Mouse (Mus musculus) forebrain, embryonic 14.5 days (tissue): ENCODE measurements around the gene Stpg4. TPM values are rescaled to one million over a fixed set of nuclear protein-coding genes. Genes with fewer than 3 reads are reported as not detected.

Experiments used
- ATAC-seq: fragments of 200-750 bp; cut with Nextera tagmentation; 2 replicates; pipeline ENCODE4 v1.8.0; 2017; ENCODE audit warnings: mild to moderate bottlenecking, moderate library complexity
- DNase-seq: peaks from one replicate; pipeline ENCODE4 v3.0.0-alpha.2; 2015; ENCODE audit warnings: low spot score
- H3K27ac ChIP-seq: fragments of 300-500 bp; sonication (generic); 2 replicates; pipeline ENCODE4 v1.5.1; 2014; ENCODE audit warnings: low read depth, mild to moderate bottlenecking, control low read depth, low read length, moderate library complexity
- H3K27me3 ChIP-seq: fragments of 300-500 bp; sonication (generic); replicated peaks from 2 replicates; pipeline ENCODE4 v1.6.1; 2014; ENCODE audit warnings: low read length, control low read depth, mixed read lengths; ENCODE audit not compliant: control insufficient read depth, insufficient read depth
- H3K36me3 ChIP-seq: fragments of 300-500 bp; sonication (generic); 2 replicates; pipeline ENCODE4 v1.6.1; 2014; ENCODE audit warnings: low read length, control low read depth; ENCODE audit not compliant: control insufficient read depth, insufficient read depth
- H3K4me1 ChIP-seq: fragments of 300-500 bp; sonication (generic); 2 replicates; pipeline ENCODE4 v1.6.1; 2014; ENCODE audit warnings: antibody characterized with exemption, low read length, control low read depth; ENCODE audit not compliant: control insufficient read depth, insufficient read depth
- H3K4me2 ChIP-seq: fragments of 300-500 bp; sonication (generic); 2 replicates; pipeline ENCODE4 v1.6.1; 2014; ENCODE audit warnings: mild to moderate bottlenecking, control low read depth, low read length
- H3K4me3 ChIP-seq: fragments of 300-500 bp; sonication (generic); 2 replicates; pipeline ENCODE4 v1.5.1; 2014; ENCODE audit warnings: low read depth, low read length, control low read depth
- H3K9ac ChIP-seq: fragments of 300-500 bp; sonication (generic); 2 replicates; pipeline ENCODE4 v1.6.1; 2014; ENCODE audit warnings: mild to moderate bottlenecking, low read length, control low read depth, moderate library complexity
- H3K9me3 ChIP-seq: fragments of 300-500 bp; sonication (generic); replicated peaks from 2 replicates; pipeline ENCODE4 v1.6.1; 2016; ENCODE audit warnings: low read length, control low read depth, mixed read lengths; ENCODE audit not compliant: control insufficient read depth
- WGBS: fragments of 180-500 bp; shearing (Covaris S2); extraction: QIAGEN DNeasy Blood & Tissue Kit; methylation state at CpG from one replicate; pipeline ENCODE4 v1.1.7; 2014; 5-methylcytosine and 5-hydroxymethylcytosine counted together
- polyA plus RNA-seq: library from polyadenylated mRNA; unstranded; fragments of >200 nt; fragmentation: Nextera tagmentation; extraction: Ambion mirVana; gene quantifications from 2 replicates; pipeline ENCODE4 v1.2.1, GENCODE M21; 2014

Stpg4 gene
- polyA plus RNA-seq, 1 experiment from 2014 or later, result not detected

GRCm38 (mm10) chr17:87378354-87379159 is 49.0 kb downstream of the Stpg4 start:
- Histone ChIP-seq H3K4me3 (no peak overlapping the region), H3K27me3 (no peaks in the 10 kb centered on the region), H3K36me3 (no peaks in the 10 kb centered on the region), H3K9me3 (no peaks in the 10 kb centered on the region), H3K4me1 (peaks cover 19% of the 10 kb centered on the region), H3K4me2 (no peak overlapping the region), H3K9ac (peak overlapping the region; percentile 17; the same call in 1 of the 2 replicates), H3K27ac (peak overlapping the region; percentile 71)
- WGBS, result 46% methylated on average over 16 of the region's 16 CpGs
- DNase-seq, result peak; percentile 89
- peak; percentile 68 for ATAC-seq

GRCm38 (mm10) chr17:87377536-87377935 is 50.0 kb downstream of the Stpg4 start:
- H3K36me3 ChIP-seq, result no peaks in the 10 kb centered on the region
- WGBS, result 53% methylated on average over 6 of the region's 6 CpGs
- DNase-seq, result peak; percentile 59
- no peak overlapping the region for H3K27ac ChIP-seq
- H3K27me3 ChIP-seq, result no peaks in the 10 kb centered on the region
- H3K4me2 ChIP-seq, result no peak overlapping the region
- no peak overlapping the region for H3K9ac ChIP-seq
- H3K4me3 ChIP-seq, result no peak overlapping the region
- H3K4me1 ChIP-seq, result peaks cover 22% of the 10 kb centered on the region
- H3K9me3 ChIP-seq, result no peaks in the 10 kb centered on the region
- 0 out of 2 replicates have a peak, but pooled peaks have one; percentile 18 for ATAC-seq

- H3K4me2 ChIP-seq, result no peak overlapping the region
- no peak overlapping the region; the same call in 1 of the 2 replicates for H3K27ac ChIP-seq
- no peaks in the 10 kb centered on the region for H3K36me3 ChIP-seq
- no peak for ATAC-seq
- no peaks in the 10 kb centered on the region for H3K27me3 ChIP-seq
- peaks cover 22% of the 10 kb centered on the region for H3K4me1 ChIP-seq
- 92% methylated on average over 6 of the region's 6 CpGs for WGBS
- H3K9me3 ChIP-seq, result no peaks in the 10 kb centered on the region
- no peak for DNase-seq
- H3K4me3 ChIP-seq, result no peak overlapping the region
- H3K9ac ChIP-seq, result no peak overlapping the region
Observed at GRCm38 (mm10) chr17:87376831-87377471, 50.6 kb downstream of the Stpg4 start.

DNA sequence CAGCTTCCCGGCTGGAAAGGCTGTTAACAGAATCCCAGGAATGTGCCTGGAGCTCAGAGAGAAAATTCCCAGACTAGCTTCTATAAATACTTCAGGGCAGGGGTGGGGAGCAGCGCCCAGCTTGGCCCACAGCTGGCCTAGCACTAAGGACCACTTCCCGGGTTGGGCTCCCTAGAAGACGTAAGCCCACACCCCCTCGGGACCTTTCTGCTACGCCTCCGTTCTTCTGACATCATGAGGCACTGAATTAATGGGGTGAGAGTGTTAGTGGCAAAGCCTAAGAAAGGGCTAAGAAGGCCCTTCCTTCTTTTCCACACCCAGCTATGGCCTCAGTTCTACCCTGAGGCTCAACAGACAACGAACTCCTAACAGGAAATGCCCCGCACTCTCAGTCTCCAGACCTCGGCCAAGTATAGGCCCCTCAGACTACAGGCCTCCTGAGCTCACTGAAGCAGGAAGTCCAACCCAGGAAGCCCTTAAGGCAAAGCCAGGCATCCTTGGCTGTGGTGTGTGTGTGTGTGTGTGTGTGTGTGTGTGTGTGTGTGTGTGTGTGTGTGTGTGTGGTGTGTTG is 51.5 kb downstream of the Stpg4 start:
- H3K4me3 ChIP-seq, result no peak overlapping the region
- 74% methylated on average over 10 of the region's 10 CpGs for WGBS
- H3K27ac ChIP-seq, result no peak overlapping the region
- no peak overlapping the region for H3K4me2 ChIP-seq
- H3K9me3 ChIP-seq, result no peaks in the 10 kb centered on the region
- ATAC-seq (no peak), DNase-seq (no peak)
- no peaks in the 10 kb centered on the region for H3K36me3 ChIP-seq
- H3K4me1 ChIP-seq, result peaks cover 22% of the 10 kb centered on the region
- H3K27me3 ChIP-seq, result no peaks in the 10 kb centered on the region
- no peak overlapping the region for H3K9ac ChIP-seq

- Histone ChIP-seq H3K4me2 (no peak overlapping the region), H3K4me1 (peaks cover 20% of the 10 kb centered on the region), H3K36me3 (no peaks in the 10 kb centered on the region), H3K27me3 (no peaks in the 10 kb centered on the region), H3K9ac (no peak overlapping the region), H3K9me3 (no peaks in the 10 kb centered on the region), H3K4me3 (no peak overlapping the region), H3K27ac (no peak overlapping the region)
- 91% methylated on average over 9 of the region's 9 CpGs for WGBS
- DNase-seq, result no peak
- no peak for ATAC-seq
Observed at GRCm38 (mm10) chr17:87373327-87373726, 54.2 kb downstream of the Stpg4 start.

- peak; percentile 76 for DNase-seq
Observed at GRCm38 (mm10) chr17:87372189-87372588, 55.4 kb downstream of the Stpg4 start.

DNA sequence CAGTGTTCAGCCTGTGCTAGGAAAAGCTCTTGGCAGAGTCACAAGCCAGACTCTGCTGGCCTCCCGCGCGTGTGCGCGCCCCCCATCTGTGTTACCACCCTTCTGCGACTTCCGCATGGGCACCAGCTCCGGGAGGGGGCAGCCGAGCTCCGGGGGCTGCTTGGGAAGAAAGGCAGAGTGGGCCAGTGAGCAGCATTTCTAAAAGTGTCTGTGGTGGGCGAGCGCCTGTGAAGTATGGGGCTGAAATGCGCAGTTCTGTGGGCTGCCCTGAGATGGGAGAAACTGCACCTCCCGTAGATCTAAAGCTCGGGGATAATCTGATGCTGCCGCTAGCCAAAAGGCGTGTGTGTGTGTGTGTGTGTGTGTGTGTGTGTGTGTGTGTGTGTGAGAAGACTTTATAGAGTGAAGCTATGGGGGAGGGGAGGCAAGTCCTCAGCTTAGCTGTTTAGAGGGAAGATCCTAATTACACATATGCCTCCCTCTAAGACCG is 58.2 kb downstream of the Stpg4 start:
- 60% methylated on average over 18 of the region's 18 CpGs for WGBS
- H3K36me3 ChIP-seq, result no peaks in the 10 kb centered on the region
- no peaks in the 10 kb centered on the region for H3K9me3 ChIP-seq
- DNase-seq (peak; percentile 69), ATAC-seq (peak; percentile 30)
- no peaks in the 10 kb centered on the region for H3K27me3 ChIP-seq
- H3K4me1 ChIP-seq, result peaks cover 14% of the 10 kb centered on the region
- no peak overlapping the region for H3K9ac ChIP-seq
- peak overlapping the region; percentile 48; the same call in 1 of the 2 replicates for H3K27ac ChIP-seq
- no peak overlapping the region for H3K4me3 ChIP-seq
- no peak overlapping the region for H3K4me2 ChIP-seq

More at GRCm38 (mm10) chr17:87372189-87372588, 55.4 kb downstream of the Stpg4 start:
- Histone ChIP-seq H3K9ac (no peak overlapping the region), H3K4me3 (no peak overlapping the region), H3K4me1 (peaks cover 14% of the 10 kb centered on the region), H3K36me3 (no peaks in the 10 kb centered on the region), H3K4me2 (no peak overlapping the region), H3K9me3 (no peaks in the 10 kb centered on the region), H3K27ac (peak overlapping the region; percentile 52), H3K27me3 (no peaks in the 10 kb centered on the region)
- WGBS, result 69% methylated on average over 7 of the region's 7 CpGs
- ATAC-seq, result peak; percentile 33; the same call in 1 of the 2 replicates

GRCm38 (mm10) chr17:87368481-87368880 is 59.1 kb downstream of the Stpg4 start:
- DNase-seq, result no peak
- H3K4me2 ChIP-seq, result no peak overlapping the region
- no peak overlapping the region; the same call in 1 of the 2 replicates for H3K27ac ChIP-seq
- H3K36me3 ChIP-seq, result no peaks in the 10 kb centered on the region
- peaks cover 14% of the 10 kb centered on the region for H3K4me1 ChIP-seq
- no peak overlapping the region for H3K9ac ChIP-seq
- no peak overlapping the region for H3K4me3 ChIP-seq
- no peak for ATAC-seq
- WGBS, result 96% methylated on average over 10 of the region's 10 CpGs
- H3K9me3 ChIP-seq, result no peaks in the 10 kb centered on the region
- H3K27me3 ChIP-seq, result no peaks in the 10 kb centered on the region
